Mouse (Mus musculus) right cerebral cortex, adult 18-20 months (tissue): ENCODE measurements at regions not wholly inside any gene's neighbourhood (a gene's known extent, or its start where the extent isn't known, plus 50 kb on each side); places are given as distances from the start of the nearest gene placed in this dataset.
"Not testable (repeated sequence)": the region's sequence is repeated elsewhere in the genome, so short reads cannot be mapped to it uniquely, and the experiment has no call there.

Experiments used
- DNase-seq: peaks from one replicate; pipeline ENCODE4 v3.0.0; 2022; ENCODE audit warnings: mixed read lengths

GRCm38 (mm10) chr16:3114473-3115335 is 476.1 kb upstream of the Olfr161 start:
- peak; percentile 40 for DNase-seq

GRCm38 (mm10) chr16:3115336-3116112 is 475.3 kb upstream of the Olfr161 start:
- DNase-seq = peak; percentile 8

GRCm38 (mm10) chr16:3116113-3116511 is 474.7 kb upstream of the Olfr161 start:
- peak; percentile 46 for DNase-seq

GRCm38 (mm10) chr16:3121216-3121615 is 469.6 kb upstream of the Olfr161 start:
- not testable (repeated sequence) for DNase-seq

- not testable (repeated sequence) for DNase-seq
Measured at GRCm38 (mm10) chr16:3122145-3122860, 468.5 kb upstream of the Olfr161 start.

GRCm38 (mm10) chr16:3122861-3123477 is 467.9 kb upstream of the Olfr161 start:
- peak; percentile 43 for DNase-seq

- DNase-seq = not testable (repeated sequence)
Measured at GRCm38 (mm10) chr16:3127317-3127716, 463.5 kb upstream of the Olfr161 start.
